Mouse (Mus musculus): Measurements from ENCODE around the gene Hoxd12. TPM values are rescaled to one million over a fixed set of nuclear protein-coding genes. Genes with fewer than 3 reads are reported as not detected.

The Hoxd12 gene
- total and polyA plus RNA-seq, 3 experiments: not detected

DNA sequence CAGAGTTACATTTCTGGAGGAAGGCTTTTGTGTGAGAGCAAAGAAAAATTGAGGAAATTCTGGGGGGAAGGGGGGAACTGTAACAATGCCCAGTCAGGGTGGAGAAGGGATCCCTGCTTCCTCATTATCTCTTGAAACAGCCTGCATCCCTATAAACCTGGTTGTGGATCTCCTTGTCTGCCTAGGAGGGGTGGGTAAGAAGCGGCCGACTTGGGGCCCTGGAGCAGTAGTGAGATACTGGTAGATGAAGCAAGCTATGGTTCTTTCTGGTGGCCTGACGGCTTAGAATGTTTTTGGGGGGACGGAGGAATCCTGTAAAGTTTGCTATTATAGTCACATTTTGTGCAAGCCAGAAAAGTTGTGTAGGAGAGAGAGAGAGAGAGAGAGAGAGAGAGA, 18.6 kb downstream of the Hoxd12 start:
- H3K27me3 ChIP-seq (ENCODE audit: control insufficient read depth in 1 of 2, insufficient read depth in 2 of 2, low read length in 2 of 2): no peaks in the 10 kb centered on the region; a peak in 2 of 4 replicates
- H3K36me3 ChIP-seq (ENCODE audit: control insufficient read depth in 1 of 2, insufficient read depth in 2 of 2, low read length in 2 of 2): no peaks in the 10 kb centered on the region
- no peaks in the 10 kb centered on the region for H3K79me2 ChIP-seq (ENCODE audit: control insufficient read depth, insufficient read depth, low read length, poor library complexity)
- TF ChIP-seq NELFE (IDR thresholded peaks at IDR 0.05; ENCODE audit: low read depth, low read length): no peak
- TF ChIP-seq HCFC1 (IDR thresholded peaks at IDR 0.05; ENCODE audit: low read depth, low read length): no peak
- TF ChIP-seq ZNF384 (IDR thresholded peaks at IDR 0.05; ENCODE audit: low read depth, low read length): no peak
- no peak for TF ChIP-seq MYB (IDR thresholded peaks at IDR 0.05; ENCODE audit: low read depth, low read length)
- no peak for TF ChIP-seq GATA1 (IDR thresholded peaks at IDR 0.05; ENCODE audit: low read depth, low read length)
- no peak for TF ChIP-seq BHLHE40 (IDR thresholded peaks at IDR 0.05; ENCODE audit: borderline replicate concordance, low read depth, low read length)
- TF ChIP-seq RCOR1 (IDR thresholded peaks at IDR 0.05; ENCODE audit: low read depth, low read length): no peak
- no peak for TF ChIP-seq EP300 (IDR thresholded peaks at IDR 0.05; ENCODE audit: low read depth in 1 of 2, low read length in 2 of 2)
- TF ChIP-seq TCF12 (IDR thresholded peaks at IDR 0.05; ENCODE audit: low read depth, low read length): no peak
- TF ChIP-seq MAX (IDR thresholded peaks at IDR 0.05; ENCODE audit: low read length): no peak
- TF ChIP-seq JUND (IDR thresholded peaks at IDR 0.05; ENCODE audit: low read depth, low read length): no peak
- no peak for TF ChIP-seq MXI1 (IDR thresholded peaks at IDR 0.05; ENCODE audit: low read depth, low read length)
- TF ChIP-seq USF2 (IDR thresholded peaks at IDR 0.05; ENCODE audit: borderline replicate concordance in 1 of 2, insufficient read depth in 1 of 2, low read depth in 1 of 2, low read length in 2 of 2): no peak
- no peak for TF ChIP-seq RAD21 (IDR thresholded peaks at IDR 0.05; ENCODE audit: low read depth, low read length)
- TF ChIP-seq POLR2AphosphoS5 (IDR thresholded peaks at IDR 0.05; ENCODE audit: borderline replicate concordance, low read depth, low read length): no peak
- no peak for TF ChIP-seq MAFK (IDR thresholded peaks at IDR 0.05; ENCODE audit: borderline replicate concordance, low read depth, low read length)
- TF ChIP-seq ZKSCAN1 (IDR thresholded peaks at IDR 0.05; ENCODE audit: low read depth, low read length): no peak
- TF ChIP-seq ETS1 (IDR thresholded peaks at IDR 0.05; ENCODE audit: low read depth, low read length): no peak
- no peak for TF ChIP-seq TAL1 (IDR thresholded peaks at IDR 0.05; ENCODE audit: low read length)
- no peak overlapping the region for H3K4me3 ChIP-seq (ENCODE audit: control insufficient read depth in 1 of 2, insufficient read depth in 1 of 2, low read depth in 2 of 2, low read length in 2 of 2)
- no peak overlapping the region for H3K9ac ChIP-seq (ENCODE audit: control insufficient read depth, low read depth, low read length, poor library complexity, severe bottlenecking)
- no peak overlapping the region for H3K27ac ChIP-seq (ENCODE audit: control insufficient read depth, low read depth, low read length)
- no peaks in the 10 kb centered on the region for H3K4me1 ChIP-seq (ENCODE audit: control insufficient read depth in 1 of 2, insufficient read depth in 2 of 2, low read length in 2 of 2)
- H3K9me3 ChIP-seq (replicated peaks; ENCODE audit: insufficient read depth, low read length): no peaks in the 10 kb centered on the region
- DNase-seq (ENCODE audit: low read depth, low spot score): no peak

DNA sequence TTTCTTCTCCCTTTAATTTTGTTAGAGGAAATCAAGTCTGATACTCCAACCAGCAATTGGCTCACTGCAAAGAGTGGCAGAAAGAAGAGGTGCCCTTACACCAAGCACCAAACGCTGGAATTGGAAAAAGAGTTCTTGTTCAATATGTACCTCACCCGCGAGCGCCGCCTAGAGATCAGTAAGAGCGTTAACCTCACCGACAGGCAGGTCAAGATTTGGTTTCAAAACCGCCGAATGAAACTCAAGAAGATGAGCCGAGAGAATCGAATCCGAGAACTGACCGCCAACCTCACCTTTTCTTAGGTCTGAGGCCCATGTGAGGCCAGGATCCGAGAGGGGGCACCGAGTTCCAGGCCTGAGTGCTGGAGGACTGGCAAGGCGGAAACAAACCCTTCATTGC, 19.3 kb downstream of the Hoxd12 start:
- Histone ChIP-seq H3K27ac (ENCODE audit: control insufficient read depth, low read depth, low read length) (no peak overlapping the region), H3K9ac (ENCODE audit: control insufficient read depth, low read depth, low read length, poor library complexity, severe bottlenecking) (no peak overlapping the region), H3K4me1 (ENCODE audit: control insufficient read depth in 1 of 2, insufficient read depth in 2 of 2, low read length in 2 of 2) (no peaks in the 10 kb centered on the region), H3K79me2 (ENCODE audit: control insufficient read depth, insufficient read depth, low read length, poor library complexity) (no peaks in the 10 kb centered on the region), H3K9me3 (replicated peaks; ENCODE audit: insufficient read depth, low read length) (no peaks in the 10 kb centered on the region), H3K27me3 (ENCODE audit: control insufficient read depth in 1 of 2, insufficient read depth in 2 of 2, low read length in 2 of 2) (no peaks in the 10 kb centered on the region; a peak in 2 of 4 replicates), H3K4me3 (ENCODE audit: control insufficient read depth in 1 of 2, insufficient read depth in 1 of 2, low read depth in 2 of 2, low read length in 2 of 2) (no peak overlapping the region), H3K36me3 (ENCODE audit: control insufficient read depth in 1 of 2, insufficient read depth in 2 of 2, low read length in 2 of 2) (no peaks in the 10 kb centered on the region)
- no peak for TF ChIP-seq MYC (IDR thresholded peaks at IDR 0.05; ENCODE audit: low read depth, low read length)
- no peak for TF ChIP-seq TCF12 (IDR thresholded peaks at IDR 0.05; ENCODE audit: low read depth, low read length)
- no peak for TF ChIP-seq SMC3 (IDR thresholded peaks at IDR 0.05; ENCODE audit: low read depth, low read length)
- TF ChIP-seq MAZ (IDR thresholded peaks at IDR 0.05; ENCODE audit: low read depth, low read length): no peak
- TF ChIP-seq MYB (IDR thresholded peaks at IDR 0.05; ENCODE audit: low read depth, low read length): no peak
- no peak for TF ChIP-seq RCOR1 (IDR thresholded peaks at IDR 0.05; ENCODE audit: low read depth, low read length)
- no peak for TF ChIP-seq USF1 (IDR thresholded peaks at IDR 0.05; ENCODE audit: low read depth, low read length)
- no peak for TF ChIP-seq CTCF (IDR thresholded peaks at IDR 0.05 in 2 of 3, conservative IDR thresholded peaks at IDR 0.05 in 1 of 3; ENCODE audit: control insufficient read depth in 1 of 3, insufficient read depth in 1 of 3, low read depth in 2 of 3, low read length in 3 of 3, poor library complexity in 1 of 3, severe bottlenecking in 1 of 3)
- TF ChIP-seq BHLHE40 (IDR thresholded peaks at IDR 0.05; ENCODE audit: borderline replicate concordance, low read depth, low read length): no peak
- TF ChIP-seq USF2 (IDR thresholded peaks at IDR 0.05; ENCODE audit: borderline replicate concordance in 1 of 2, insufficient read depth in 1 of 2, low read depth in 1 of 2, low read length in 2 of 2): no peak
- TF ChIP-seq POLR2AphosphoS2 (IDR thresholded peaks at IDR 0.05; ENCODE audit: low read length): no peak
- no peak for TF ChIP-seq ZMIZ1 (IDR thresholded peaks at IDR 0.05; ENCODE audit: low read depth, low read length)
- TF ChIP-seq MAX (IDR thresholded peaks at IDR 0.05; ENCODE audit: low read length): no peak
- no peak for TF ChIP-seq UBTF (IDR thresholded peaks at IDR 0.05; ENCODE audit: borderline replicate concordance, insufficient read depth, low read depth, low read length)
- no peak for DNase-seq (ENCODE audit: low read depth, low spot score)
